Mouse (Mus musculus) heart, postnatal 25 days (tissue): ENCODE results near the gene Ccdc163. TPM values are rescaled to one million over a fixed set of nuclear protein-coding genes. Genes with fewer than 3 reads are reported as not detected.

ENCODE experiments used
- DNase-seq: peaks from one replicate; pipeline ENCODE4 v3.0.0; 2022; ENCODE audit warnings: low spot score
- intact Hi-C: fragments of 180-260 bp; cut with DNase I; formaldehyde crosslinking; loops from one replicate; pipeline ENCODE4 v1.15.1; 2025
- total RNA-seq, 2 experiments: library from RNA; stranded (reverse); gene quantifications; 2 replicates each; pipeline ENCODE4 v1.2.3; 2021

Ccdc163 gene
- total RNA-seq, 2 experiments from 2014 or later = 5.5 to 5.6 TPM

DNA sequence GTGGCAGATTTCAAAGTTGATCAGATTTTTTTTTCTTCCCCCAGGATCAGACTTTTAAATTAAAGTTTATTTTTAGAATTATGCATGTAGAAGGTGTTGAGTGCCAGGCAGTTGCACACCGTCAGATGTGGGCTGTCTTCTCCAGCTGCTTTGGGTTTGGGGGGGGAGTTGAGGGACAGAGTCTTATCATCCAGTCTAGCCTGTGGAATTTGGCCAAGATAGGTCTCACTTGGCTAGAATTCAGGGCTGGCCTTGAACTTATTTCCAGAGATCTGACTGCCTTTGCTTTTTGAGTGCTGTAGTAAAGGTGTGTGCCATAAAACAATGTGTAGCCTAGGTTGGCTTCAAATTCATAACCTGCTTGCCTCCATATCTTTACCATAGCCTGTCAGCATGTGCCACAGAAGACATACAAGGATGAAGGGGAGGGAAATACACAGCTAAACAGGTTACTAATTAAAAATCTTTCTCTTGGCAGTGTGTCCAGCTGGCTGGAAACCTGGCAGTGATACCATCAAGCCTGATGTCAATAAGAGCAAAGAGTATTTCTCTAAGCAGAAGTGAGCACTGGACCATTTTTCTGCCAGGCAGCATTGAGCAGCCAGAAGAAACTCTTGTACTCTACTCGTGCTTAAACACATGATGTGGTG lies 9.5 kb upstream of the Ccdc163 start:
- intact Hi-C loops = no loop called here
- no peak for DNase-seq

DNA sequence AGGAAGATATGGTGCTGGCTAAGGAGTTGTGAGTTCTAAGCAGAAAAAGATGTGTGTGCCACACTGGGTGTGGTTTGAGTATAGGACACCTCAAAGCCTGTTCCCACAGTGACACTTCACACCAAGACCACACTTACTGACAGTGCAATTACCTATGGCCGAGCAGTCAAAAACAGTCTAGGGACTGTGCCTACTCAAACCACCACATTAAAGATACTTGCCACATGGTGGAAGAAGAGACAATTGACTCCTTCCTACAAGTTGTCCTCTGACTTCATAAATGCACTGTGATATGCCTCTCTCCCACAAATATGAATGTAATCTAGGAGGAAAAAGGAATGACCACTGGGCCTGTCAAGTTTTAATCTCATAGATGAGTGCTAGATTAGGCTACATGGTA lies 7.3 kb upstream of the Ccdc163 start:
- no peak for DNase-seq
- intact Hi-C loops = loop anchor here (5.0 kb wide), 1 partner anchor 54 kb away; no protein-coding TSS in a partner anchor

DNA sequence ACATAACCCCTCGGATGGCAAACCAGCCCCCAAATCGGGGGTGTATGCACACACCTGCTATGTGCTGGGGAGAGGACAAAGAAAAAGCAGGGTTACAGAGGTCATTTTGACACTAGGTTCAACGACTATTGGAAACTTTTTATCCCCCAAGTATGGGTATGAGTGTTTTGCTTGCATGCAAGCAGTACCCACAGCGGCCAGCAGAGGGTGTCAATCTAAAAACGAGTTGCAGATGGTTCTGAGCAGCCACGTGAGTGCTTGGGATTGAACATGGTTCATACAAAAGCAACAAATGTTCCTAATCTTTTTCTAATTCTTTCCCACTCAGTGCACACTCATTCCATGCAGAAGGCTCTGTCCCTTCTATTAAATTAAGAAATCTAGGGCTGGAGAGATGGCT lies 4.5 kb upstream of the Ccdc163 start:
- intact Hi-C loops = loop anchor here (5.0 kb wide), 1 partner anchor 57 kb away; no protein-coding TSS in a partner anchor
- no peak for DNase-seq

DNA sequence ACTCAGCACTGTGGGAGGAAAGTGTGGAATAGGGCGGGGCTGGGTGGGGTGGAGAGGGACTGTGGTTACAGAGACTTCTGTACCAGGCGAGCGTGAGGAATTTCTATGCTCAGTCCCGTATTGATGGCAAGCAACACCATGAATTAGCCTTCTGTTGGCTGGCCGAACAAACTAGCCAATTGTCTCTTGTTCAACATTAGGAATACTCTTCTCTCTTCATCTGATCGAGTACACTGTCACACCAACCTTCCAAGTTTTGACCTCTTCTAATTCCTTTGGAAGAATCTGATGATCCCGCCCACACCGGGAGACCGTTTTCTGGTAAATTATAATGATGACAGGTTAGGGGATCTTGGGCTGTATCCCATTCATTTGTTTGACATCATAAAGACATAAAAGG lies 643 bp upstream of the Ccdc163 start:
- DNase-seq = no peak
- intact Hi-C loops = no loop called here

DNA sequence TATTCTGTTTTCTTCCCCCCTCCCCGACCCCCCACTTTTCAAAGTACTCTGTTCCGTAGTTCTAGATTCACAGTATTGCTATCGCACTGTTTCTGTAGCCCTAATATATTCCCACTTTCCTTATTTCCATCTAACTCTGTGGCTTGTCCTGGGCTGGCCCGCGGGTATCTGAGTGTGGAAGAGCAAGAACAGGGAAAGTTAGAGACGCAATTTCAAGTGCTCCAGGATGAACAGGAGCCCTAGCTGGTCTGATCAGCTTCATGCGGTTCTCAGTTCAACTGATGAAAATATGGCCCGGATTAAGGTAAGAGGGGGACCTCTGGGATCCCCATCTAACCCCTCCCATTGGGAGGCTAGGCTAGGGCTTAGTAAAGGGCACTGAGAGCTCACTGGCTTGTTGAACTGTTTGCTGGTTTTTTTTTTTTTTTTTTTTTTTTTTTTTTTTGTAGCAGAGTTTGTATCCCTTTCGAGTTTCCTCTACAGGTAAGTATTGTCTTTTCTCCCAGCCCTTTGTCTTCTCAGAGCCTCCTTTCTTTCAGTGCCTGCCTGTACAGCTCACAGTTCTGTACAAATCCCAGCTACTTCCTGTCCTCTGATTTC lies 582 bp downstream of the Ccdc163 start:
- intact Hi-C loops = no loop called here
- no peak for DNase-seq

DNA sequence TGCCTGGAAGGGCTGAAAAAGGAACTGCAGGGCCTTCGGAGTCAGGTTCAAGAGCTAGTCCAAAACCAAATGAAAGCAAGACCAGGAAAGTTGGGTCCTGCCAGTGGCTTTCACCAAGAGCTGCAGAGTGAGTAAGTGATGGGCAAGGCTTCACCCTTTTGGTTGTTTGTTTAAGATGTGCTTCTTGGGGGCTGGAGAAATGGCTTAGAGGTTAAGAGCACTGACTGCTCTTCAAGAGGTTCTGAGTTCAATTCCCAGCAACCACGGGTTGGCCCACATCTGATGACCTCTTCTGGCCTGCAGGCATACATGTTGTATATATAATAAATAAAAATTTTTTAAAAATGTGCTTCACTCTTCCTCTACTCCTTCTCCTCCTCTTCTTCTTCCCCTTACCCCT lies 1.8 kb downstream of the Ccdc163 start:
- intact Hi-C loops = no loop called here
- no peak for DNase-seq

DNA sequence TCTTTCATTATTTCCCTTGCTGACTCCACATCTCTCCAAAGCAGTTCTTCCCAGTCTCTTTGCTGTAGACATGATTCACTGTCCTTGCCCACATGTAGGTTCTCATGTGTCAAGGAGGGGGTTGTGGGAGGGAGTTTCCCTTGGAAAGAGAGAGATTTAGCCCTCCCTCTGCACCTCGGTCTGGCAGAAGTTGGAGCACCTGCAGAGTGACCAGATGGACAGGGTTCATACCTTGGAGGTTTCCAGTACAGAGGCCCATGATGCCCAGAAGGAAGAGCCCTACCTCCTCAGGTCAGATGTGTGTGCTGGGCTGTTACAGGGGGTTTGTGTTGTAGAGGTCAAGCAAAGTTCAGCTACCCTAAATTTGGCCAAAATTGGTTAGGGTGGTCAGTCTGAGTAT lies 4.2 kb downstream of the Ccdc163 start:
- no peak for DNase-seq
- intact Hi-C loops = no loop called here

DNA sequence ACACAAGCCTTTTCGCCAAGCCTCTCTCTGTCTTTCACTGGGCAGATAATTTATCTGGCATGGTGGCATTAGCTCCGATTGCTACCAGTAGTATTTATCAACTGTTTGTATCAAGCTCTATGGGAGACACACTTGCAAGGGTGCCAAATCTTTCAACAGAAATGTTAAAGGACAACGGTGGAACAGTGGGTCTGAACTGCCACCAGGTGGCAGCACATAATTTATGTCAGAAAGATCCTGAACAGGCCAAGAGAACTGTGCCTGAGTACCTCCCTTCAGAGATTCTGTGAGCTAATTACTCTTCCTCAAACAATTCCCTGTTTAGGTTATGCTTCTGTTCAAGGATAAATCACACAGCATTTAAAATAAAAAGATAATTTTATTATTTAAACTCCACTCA lies 11.1 kb downstream of the Ccdc163 start:
- DNase-seq = peak; percentile 10
- intact Hi-C loops = loop anchor here (1.0 kb wide), 2 partner anchors 70 to 272 kb away; no protein-coding TSS in a partner anchor

DNA sequence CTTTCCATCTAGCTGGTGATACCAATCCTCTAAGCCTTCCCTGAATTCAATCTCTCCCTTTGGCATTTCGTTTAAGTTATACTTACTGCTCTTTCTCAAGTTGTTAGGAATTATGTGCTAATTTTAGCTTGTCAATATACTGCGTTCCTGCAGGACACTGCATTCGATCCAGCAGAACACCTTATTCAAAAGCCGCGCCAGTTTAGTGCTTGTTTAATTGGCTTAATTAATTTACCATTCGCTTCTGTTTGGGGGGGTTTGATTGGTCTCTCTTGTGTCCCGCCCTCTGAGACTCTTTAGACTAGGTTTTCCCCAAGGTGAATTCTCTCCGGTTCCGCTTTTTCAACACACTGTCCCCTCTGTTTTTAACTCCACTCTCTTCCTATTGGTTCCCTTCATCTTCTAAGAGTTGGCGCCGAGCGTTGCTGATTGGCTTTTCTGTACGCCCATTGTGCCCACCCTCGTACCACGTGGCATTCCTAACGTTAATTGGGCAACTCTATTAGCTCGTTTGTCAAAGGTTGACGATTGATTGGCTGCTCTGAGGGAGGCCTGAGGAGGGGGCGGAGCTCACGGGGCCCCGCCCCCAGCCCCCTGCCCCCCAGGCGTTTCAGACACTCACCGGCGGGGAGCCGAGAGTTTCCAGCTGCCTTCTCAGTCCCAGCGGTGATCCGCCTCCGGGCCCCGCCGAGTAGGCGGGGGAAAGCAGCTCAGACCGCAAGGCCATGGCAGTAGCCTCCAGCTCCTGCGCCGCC lies 12.2 kb downstream of the Ccdc163 start, which contains the start of gene Tesk2:
TSS of gene Tesk2 (plus strand) at position 606 of the 755 bp plus-strand sequence.
- intact Hi-C loops = no loop called here
- peak; percentile 90 for DNase-seq

DNA sequence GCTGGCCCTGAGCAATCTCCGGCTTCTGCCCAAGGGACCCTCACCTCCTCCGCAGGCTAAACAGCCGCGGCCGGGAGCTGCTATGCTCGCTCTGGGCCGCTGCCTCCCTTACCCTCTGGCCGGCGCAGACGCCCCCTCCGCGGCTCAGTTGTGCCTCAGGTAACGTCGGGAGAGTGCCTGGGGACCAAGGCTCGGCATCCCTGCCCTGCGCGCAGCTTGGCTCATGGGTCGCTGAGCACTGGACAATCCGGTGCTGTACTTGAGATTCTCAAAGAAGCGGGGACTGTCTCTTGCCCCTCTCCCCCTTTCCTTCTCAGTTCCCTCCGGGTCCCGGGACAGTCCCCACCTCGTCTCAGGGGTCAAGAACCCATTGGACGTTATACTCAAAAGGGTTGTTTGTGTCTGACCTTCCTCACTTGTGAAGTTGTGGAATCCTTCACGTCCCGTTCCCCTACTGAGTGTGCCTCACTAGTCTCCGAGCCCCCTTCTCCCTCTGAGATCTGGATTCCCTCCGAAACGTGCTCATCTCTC lies 12.9 kb downstream of the Ccdc163 start:
- no peak for DNase-seq
- intact Hi-C loops = no loop called here

DNA sequence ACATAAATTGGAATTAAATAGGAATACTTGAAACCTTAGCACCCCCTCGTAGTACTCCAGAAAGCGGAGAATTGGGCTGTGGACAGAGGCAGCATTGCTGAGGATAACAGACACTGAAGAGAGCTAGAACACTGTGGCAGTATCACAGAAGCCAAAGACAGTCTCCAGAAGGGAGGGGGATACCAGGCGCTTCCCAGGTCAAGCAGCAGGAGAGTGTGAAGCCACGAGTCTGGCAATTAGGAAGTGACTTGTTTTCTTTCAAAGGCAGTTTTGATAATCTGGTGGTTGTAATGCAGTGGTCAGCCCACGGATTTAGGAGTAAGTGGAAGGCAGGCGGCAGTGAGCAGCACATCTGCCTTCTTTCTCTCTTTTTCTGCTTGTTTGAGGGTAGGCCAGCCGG lies 13.9 kb downstream of the Ccdc163 start:
- intact Hi-C loops = no loop called here
- DNase-seq = no peak

DNA sequence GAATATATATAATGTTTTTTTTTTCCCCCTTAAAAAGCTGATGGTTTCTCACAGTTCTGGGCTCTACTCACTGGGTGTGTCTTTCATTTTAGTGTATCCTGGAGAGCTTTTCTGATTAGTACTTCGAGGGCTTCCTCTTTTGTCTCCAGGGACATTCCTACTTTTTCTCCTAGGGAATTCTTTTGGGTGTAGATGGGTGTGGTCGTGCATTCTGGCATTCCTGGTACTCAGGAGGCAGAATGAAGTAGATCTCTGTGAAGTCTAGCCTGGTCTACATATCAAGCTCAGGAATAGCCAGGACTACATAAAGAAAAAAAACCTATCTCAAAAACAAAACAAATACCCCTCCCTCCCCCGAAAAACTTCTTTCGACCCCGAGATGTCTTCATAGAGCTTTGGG lies 17.1 kb downstream of the Ccdc163 start:
- intact Hi-C loops = no loop called here
- no peak for DNase-seq

DNA sequence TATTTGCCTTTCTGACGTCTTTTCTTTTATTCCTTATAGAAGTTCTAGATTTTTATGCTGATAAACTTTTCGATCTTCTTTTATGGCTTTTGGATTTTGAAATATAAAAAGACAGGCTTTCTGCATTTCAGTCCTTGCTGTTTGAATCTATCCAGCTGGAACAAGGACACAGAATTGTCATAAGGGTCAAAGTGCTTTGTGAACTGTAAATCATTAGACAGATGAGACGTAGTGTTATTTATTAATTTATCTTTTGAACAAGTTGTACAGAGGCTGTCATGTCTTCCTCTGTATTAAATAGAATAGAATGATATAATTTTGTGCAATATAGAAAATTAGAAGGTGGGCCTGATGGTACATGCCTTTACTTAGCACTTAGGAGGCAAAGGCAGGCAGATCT lies 19.1 kb downstream of the Ccdc163 start:
- DNase-seq = no peak
- intact Hi-C loops = no loop called here

DNA sequence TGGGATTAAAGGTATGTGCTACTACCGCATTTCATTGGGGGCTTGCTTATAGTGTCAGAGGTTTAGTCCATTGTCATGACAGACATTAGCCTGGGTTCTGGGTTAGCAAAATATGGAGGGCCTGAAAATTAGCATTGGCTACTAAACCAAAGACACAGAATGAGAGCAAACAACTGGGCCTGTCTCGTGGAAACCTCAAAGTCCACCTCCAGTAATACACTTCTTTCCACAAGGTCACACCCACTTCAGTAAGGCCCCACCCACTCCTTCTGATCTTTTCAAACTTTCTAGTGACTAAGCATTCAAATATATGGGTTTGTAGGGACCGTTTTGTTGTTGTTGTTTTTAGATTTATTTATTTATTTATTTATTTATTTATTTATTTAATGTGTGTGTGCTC lies 21.2 kb downstream of the Ccdc163 start:
- intact Hi-C loops = no loop called here

DNA sequence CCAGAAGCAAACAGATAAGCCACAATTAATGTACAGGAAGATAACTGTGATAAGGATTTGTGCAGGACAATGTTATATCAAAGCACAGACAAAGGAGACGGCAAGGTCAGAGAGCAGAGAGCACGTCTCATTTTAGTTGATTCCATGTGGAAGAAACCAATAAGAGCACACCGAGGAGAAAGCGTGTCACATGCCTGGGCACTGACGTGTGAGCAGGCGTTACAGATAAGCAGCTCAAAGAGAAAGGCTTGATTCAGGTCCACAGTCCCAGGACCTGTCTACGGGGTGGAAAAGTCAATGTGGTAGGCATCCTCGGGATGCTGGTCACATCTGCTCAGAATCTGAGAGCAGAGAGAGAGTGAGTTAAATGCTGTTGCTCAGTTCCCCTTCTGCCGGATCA lies 22.8 kb downstream of the Ccdc163 start:
- no peak for DNase-seq
- intact Hi-C loops = no loop called here

More for the DNA sequence above, 21.2 kb downstream of the Ccdc163 start:
- no peak for DNase-seq

DNA sequence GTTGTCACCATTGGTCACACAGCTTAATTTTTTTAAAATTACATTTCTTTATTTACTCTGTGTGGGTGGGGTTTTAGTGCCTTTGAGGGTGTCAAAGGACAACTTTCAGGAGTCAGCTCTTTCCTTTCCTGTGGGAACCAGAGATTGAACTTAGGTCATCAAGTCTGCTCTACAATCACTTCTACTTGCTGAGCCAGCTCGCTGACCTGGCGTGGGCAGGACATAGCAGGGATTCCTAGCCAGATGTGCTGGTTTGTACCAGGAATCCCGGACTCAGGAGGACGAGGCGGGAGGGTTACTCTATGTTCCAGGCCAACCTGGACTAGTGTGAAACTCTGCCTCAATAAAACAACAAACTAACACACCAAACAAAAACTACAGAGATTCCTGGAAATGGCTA lies 24.0 kb downstream of the Ccdc163 start:
- intact Hi-C loops = no loop called here
- DNase-seq = no peak

DNA sequence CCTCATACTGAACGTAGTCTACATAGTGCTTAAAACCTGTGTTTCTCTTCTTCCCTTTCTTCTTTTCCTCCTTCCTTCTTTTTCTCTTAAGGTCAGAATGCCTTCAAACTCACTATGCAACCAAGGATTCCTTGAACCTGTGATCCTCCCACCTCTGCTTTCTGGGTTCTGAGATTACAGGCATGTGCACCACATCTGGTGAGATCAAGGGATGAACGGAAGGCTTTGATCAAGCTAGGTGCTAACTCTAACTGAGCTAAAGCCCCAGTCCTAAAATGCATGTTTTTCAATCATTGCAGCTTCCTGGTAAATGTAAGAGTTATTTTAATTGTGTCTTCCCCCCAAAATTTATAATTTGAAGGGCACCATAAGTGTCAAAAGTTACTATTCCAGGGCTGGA lies 26.7 kb downstream of the Ccdc163 start:
- intact Hi-C loops = no loop called here

DNA sequence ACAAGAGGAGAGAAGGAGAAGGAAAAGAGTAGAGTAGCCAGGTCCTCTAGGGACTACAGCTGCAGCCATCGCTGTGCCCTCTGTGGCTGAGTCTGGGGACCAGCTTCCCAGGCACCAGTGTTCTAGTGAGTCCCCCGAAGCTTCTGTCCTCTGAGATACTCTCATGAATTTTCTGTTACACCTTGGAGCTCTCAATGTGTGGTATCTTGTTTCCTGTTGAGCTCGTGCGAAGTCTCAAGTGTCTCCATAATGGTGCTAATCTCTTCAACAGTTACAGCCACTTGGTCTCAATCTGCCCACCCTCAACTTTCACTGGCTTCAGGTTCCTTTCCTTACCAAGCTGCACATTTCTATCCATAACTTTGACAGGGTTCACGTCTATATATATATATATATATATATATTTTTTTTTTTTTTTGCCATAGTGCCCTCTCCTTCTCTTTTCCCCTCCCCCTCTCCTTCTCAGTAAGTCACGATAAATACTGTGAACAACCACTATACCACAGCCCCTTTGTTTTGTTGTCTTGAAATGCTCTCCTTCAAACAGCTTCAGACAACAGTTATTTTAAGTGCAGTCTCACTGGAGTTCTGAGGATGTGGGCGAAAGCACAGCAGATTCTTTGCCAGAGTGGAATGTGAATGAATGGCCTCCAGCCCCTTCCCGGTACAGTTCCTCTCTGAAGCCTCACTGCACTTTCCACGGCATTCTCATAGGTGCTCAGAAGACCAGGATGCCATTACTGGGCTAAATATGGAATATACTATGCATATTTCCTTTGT lies 30.9 kb downstream of the Ccdc163 start:
- no peak for DNase-seq
- intact Hi-C loops = no loop called here

More for the DNA sequence above, 26.7 kb downstream of the Ccdc163 start:
- DNase-seq = no peak

DNA sequence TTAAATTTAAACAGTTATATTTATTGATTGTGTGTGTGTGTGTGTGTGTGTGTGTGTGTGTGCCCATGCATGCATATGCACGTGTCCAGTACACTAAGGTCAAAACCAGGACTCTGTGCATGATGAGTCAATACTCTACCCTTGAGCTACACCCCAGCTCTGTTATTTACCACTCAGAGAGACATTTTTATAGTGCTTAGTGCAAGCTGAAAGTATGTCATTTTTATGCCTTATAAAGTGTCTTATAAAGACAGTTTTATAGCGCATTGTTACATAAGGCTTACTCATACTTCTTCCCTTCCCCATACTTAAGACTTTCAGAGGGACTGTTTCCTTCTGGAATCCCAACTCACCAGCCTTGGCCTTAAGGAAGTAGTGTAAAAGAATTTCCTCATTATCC lies 41.4 kb downstream of the Ccdc163 start:
- intact Hi-C loops = no loop called here
- DNase-seq = no peak

DNA sequence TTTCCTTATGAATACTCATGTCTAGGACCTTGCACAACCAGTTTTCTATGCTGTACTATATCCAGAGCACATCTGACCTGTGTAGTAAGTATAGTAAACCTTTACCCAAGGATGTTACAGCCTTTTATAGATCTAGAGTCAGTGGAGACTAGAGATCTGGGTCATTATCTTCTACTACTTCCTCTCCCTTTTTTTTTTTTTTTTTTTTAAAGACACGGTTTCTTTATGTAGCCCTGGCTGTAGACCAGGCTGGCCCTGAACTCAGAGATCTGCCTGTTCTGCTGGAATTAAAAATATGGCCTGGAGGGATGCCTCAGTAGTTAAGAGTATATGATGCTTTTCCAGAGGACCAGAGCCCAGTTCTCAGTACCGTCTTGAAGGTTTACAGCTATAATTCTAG lies 53.6 kb downstream of the Ccdc163 start:
- intact Hi-C loops = no loop called here
- DNase-seq = no peak
